Mouse (Mus musculus) NIH3T3 (cell line): ENCODE measurements around the gene Mdga2.

Experiments used
- DNase-seq: peaks from one replicate; pipeline ENCODE4 v3.0.0-alpha.2; 2012; ENCODE audit warnings: low read depth

Mdga2 gene

GRCm38 (mm10) chr12:67222221-67223025 lies at the start of gene Mdga2:
TSS of gene Mdga2 (minus strand) at chr12:67222549.
- no peak for DNase-seq

DNA sequence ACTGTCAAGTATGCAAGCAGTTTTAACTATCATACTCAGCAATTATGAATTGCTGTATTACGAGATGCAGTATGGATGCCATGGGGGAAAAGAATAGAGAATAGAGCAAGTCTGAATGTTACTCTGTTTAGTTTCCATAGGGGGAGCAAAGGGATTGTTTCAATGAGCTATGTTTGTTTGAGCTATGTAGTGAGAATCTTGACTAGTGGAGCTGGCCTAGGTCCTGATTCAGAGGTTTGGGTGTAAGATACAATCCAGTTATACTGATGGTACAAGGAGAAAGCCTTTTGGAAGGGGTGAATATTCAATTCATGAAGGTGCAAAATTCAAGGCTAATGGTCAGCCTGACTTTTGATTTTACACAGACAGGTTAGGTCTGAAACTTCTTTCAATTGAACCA lies 45.1 kb upstream of the Mdga2 start:
- peak; percentile 19 for DNase-seq

- no peak for DNase-seq
Measured at GRCm38 (mm10) chr12:67223530-67223929, 1.2 kb upstream of the Mdga2 start.

GRCm38 (mm10) chr12:67221329-67222220 lies 774 bp downstream of the Mdga2 start:
- no peak for DNase-seq

DNA sequence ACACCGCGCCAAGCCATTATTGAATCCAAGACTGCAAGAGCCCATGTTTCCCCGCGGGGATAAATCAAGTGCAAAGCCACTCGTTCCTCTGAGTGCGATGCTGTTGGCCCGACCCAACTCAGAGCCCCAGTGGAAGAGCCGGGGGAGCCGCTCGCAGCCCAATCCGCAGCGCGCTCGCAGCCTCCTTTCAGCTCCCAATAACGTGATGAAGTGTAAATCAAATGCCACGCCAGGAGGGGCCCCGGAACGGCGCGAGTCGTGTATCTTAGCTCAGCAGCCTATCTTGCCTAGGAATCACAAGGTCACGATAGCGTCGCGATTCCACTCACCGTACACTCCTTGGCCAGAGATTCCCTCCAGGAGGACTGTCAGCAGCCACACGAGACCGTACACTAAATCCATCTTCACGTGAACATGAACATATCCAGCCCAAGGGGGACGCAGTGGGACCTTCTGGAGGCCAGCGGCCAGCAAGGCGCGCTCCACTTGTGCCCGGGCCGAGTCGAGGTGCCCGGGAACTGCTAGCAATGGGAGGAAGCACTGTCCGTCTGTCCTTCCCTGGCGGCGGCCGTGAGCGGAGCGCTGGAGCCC lies 1.6 kb downstream of the Mdga2 start:
- no peak for DNase-seq

DNA sequence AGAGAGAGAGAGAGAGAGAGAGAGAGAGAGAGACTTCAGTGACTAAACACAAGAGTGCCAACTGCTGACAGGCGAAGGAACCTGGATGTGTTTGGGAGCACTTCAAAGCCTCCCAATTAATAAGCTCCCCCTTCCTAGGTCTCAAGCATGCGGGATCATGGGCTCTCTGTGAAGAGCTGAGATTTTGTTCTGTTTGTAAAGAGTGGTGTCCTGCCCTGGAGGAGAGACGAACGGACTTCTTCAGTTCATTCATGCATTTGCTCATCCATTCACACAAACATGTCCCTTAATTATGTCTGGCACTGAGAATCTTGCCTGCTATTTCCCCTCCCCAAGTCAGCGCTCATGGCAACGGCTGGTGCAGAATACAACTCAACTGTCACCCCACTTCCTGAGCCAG lies 2.3 kb downstream of the Mdga2 start:
- DNase-seq, result no peak

DNA sequence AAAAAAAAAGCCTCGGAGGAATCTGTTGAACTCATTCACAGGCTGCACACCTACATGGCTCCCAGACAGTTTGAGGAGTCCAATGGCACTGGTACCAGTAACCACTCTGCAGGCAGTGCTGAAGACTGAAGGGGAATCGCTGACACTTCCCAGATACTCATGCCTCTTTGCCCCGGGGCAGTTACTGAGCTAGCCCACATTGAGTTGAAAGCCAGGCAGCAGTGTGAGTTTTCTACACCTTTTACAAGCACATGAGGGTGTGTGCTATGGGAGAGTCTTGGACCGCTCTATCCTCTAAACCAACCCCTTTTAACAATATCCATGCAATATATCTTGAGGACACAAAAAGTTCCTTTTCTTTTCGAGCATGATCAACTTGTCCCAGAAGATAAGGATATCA lies 2.8 kb downstream of the Mdga2 start:
- no peak for DNase-seq

GRCm38 (mm10) chr12:67212801-67213200 lies 9.5 kb downstream of the Mdga2 start:
- no peak for DNase-seq

GRCm38 (mm10) chr12:67178155-67178554 lies 44.2 kb downstream of the Mdga2 start:
- DNase-seq, result no peak

- no peak for DNase-seq
Measured at GRCm38 (mm10) chr12:67156569-67157237, 65.6 kb downstream of the Mdga2 start.

GRCm38 (mm10) chr12:67153077-67153476 lies 69.3 kb downstream of the Mdga2 start:
- DNase-seq, result no peak

GRCm38 (mm10) chr12:67141605-67142004 lies 80.7 kb downstream of the Mdga2 start:
- DNase-seq, result no peak

GRCm38 (mm10) chr12:67140131-67140530 lies 82.2 kb downstream of the Mdga2 start:
- no peak for DNase-seq

- DNase-seq, result no peak
Measured at GRCm38 (mm10) chr12:67127457-67127856, 94.9 kb downstream of the Mdga2 start.

DNA sequence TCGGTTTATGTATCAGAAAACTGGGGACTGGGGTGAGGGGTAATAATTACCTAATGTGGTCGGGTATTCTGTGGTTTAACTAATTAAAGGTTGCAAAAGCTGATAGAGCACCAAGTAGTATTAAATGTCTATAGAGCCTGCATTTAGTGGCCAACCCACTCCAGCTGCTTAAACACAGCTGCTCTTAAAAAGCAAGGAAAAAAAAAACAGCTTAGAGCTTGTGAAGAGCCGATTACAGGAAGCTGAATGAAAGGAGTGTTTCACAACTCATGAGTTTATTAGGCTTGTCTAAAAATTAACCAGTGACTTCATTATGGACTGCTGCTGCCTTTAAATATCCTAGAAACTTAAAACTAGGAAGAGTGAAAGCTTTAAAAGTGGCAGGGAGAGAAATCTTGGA lies 98.5 kb downstream of the Mdga2 start:
- no peak for DNase-seq

- no peak for DNase-seq
Measured at GRCm38 (mm10) chr12:67118652-67119515, 103.5 kb downstream of the Mdga2 start.

GRCm38 (mm10) chr12:67104171-67104570 lies 118.2 kb downstream of the Mdga2 start:
- no peak for DNase-seq

- no peak for DNase-seq
Measured at GRCm38 (mm10) chr12:67094414-67094813, 127.9 kb downstream of the Mdga2 start.

- DNase-seq, result no peak
Measured at GRCm38 (mm10) chr12:67090420-67090965, 131.9 kb downstream of the Mdga2 start.

GRCm38 (mm10) chr12:67059136-67060014 lies 163.0 kb downstream of the Mdga2 start:
- peak; percentile 44 for DNase-seq
